Mouse (Mus musculus) intestine, embryonic 14.5 days (tissue): ENCODE measurements at regions not wholly inside any gene's neighbourhood (a gene's known extent, or its start where the extent isn't known, plus 50 kb on each side); places are given as distances from the start of the nearest gene placed in this dataset.
A peak's percentile ranks its signal among the peaks of the same experiment; 100 is the strongest.

Experiments used
- ATAC-seq: fragments of 200-750 bp; cut with Nextera tagmentation; replicated peaks from 2 replicates; pipeline ENCODE4 v1.8.0; 2017; ENCODE audit warnings: low read depth, moderate number of reproducible peaks, moderate TSS enrichment, moderate library complexity; ENCODE audit not compliant: low FRiP score, low TSS enrichment
- DNase-seq: peaks from one replicate; pipeline ENCODE4 v3.0.0-alpha.2; 2018; ENCODE audit warnings: low spot score
- H3K27ac ChIP-seq: fragments of 300-500 bp; sonication (generic); 2 replicates; pipeline ENCODE4 v1.5.1; 2014; ENCODE audit warnings: low read depth, mild to moderate bottlenecking, control low read depth
- H3K27me3 ChIP-seq: fragments of 300-500 bp; sonication (generic); replicated peaks from 2 replicates; pipeline ENCODE4 v1.6.1; 2014; ENCODE audit warnings: low read length, control low read depth; ENCODE audit not compliant: control insufficient read depth, insufficient read depth
- H3K36me3 ChIP-seq: fragments of 300-500 bp; sonication (generic); 2 replicates; pipeline ENCODE4 v1.6.1; 2014; ENCODE audit warnings: low read length, control low read depth; ENCODE audit not compliant: control insufficient read depth, insufficient read depth
- H3K4me1 ChIP-seq: fragments of 300-500 bp; sonication (generic); replicated peaks from 2 replicates; pipeline ENCODE4 v1.6.1; 2014; ENCODE audit warnings: low read length, control low read depth, mixed read lengths; ENCODE audit not compliant: control insufficient read depth, insufficient read depth
- H3K4me2 ChIP-seq: fragments of 300-500 bp; sonication (generic); 2 replicates; pipeline ENCODE4 v1.6.1; 2014; ENCODE audit warnings: low read length
- H3K4me3 ChIP-seq: fragments of 300-500 bp; sonication (generic); 2 replicates; pipeline ENCODE4 v1.5.1; 2014; ENCODE audit warnings: low read depth, low read length, control low read depth, mixed read lengths
- H3K9ac ChIP-seq: fragments of 300-500 bp; sonication (generic); 2 replicates; pipeline ENCODE4 v1.6.1; 2014; ENCODE audit warnings: mild to moderate bottlenecking, low read length
- H3K9me3 ChIP-seq: fragments of 300-500 bp; sonication (generic); 2 replicates; pipeline ENCODE4 v1.6.1; 2016; ENCODE audit warnings: low read length, control low read depth; ENCODE audit not compliant: control insufficient read depth
- WGBS: fragments of 180-500 bp; shearing (Covaris S2); extraction: QIAGEN DNeasy Blood & Tissue Kit; methylation state at CpG from one replicate; pipeline ENCODE4 v1.1.7; 2014; 5-methylcytosine and 5-hydroxymethylcytosine counted together

DNA sequence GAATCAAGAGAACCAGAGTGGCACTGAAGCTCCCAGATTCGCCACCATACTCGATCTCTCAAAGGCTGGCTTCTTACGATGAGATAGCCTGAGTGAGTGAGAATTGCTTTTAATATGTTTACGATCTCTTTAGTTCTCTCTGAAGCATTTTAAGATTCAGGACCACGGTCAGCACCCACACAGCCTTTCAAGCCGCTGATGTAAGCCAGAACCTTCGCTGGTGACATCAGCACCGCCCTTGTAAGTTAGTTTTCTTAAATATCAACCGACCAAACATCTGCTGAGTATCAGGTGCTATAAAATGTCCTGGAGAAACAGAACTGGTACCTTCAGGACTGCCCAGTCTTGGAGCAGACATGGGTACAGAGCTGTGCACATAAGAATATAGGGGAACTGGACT is 141.6 kb downstream of the Dmrta2 start:
- ATAC-seq: peak; percentile 53; the same call in 1 of the 2 replicates
- Histone ChIP-seq H3K27ac (no peak overlapping the region), H3K9ac (no peak overlapping the region), H3K9me3 (no peaks in the 10 kb centered on the region), H3K27me3 (no peaks in the 10 kb centered on the region), H3K4me1 (no peaks in the 10 kb centered on the region; the same call in 1 of the 2 replicates), H3K4me2 (no peak overlapping the region), H3K4me3 (no peak overlapping the region), H3K36me3 (no peaks in the 10 kb centered on the region)
- 9% methylated on average over 9 of the region's 9 CpGs for WGBS
- peak; percentile 80 for DNase-seq

GRCm38 (mm10) chr4:110119874-110120273 is 142.0 kb downstream of the Dmrta2 start:
- Histone ChIP-seq H3K27me3 (no peaks in the 10 kb centered on the region), H3K4me2 (no peak overlapping the region), H3K4me1 (no peaks in the 10 kb centered on the region; the same call in 1 of the 2 replicates), H3K9ac (no peak overlapping the region), H3K4me3 (no peak overlapping the region), H3K9me3 (no peaks in the 10 kb centered on the region), H3K27ac (no peak overlapping the region; the same call in 1 of the 2 replicates), H3K36me3 (no peaks in the 10 kb centered on the region)
- ATAC-seq: no peak
- WGBS: 17% methylated on average over 3 of the region's 3 CpGs
- DNase-seq: no peak

GRCm38 (mm10) chr4:110120761-110121160 is 142.9 kb downstream of the Dmrta2 start:
- H3K4me2 ChIP-seq: no peak overlapping the region
- H3K9me3 ChIP-seq: no peaks in the 10 kb centered on the region
- DNase-seq (no peak), ATAC-seq (no peak)
- WGBS: 19% methylated on average over 9 of the region's 9 CpGs
- H3K4me3 ChIP-seq: no peak overlapping the region
- H3K36me3 ChIP-seq: no peaks in the 10 kb centered on the region
- H3K27me3 ChIP-seq: no peaks in the 10 kb centered on the region
- H3K27ac ChIP-seq: no peak overlapping the region; the same call in 1 of the 2 replicates
- no peak overlapping the region for H3K9ac ChIP-seq
- H3K4me1 ChIP-seq: no peaks in the 10 kb centered on the region; the same call in 1 of the 2 replicates

DNA sequence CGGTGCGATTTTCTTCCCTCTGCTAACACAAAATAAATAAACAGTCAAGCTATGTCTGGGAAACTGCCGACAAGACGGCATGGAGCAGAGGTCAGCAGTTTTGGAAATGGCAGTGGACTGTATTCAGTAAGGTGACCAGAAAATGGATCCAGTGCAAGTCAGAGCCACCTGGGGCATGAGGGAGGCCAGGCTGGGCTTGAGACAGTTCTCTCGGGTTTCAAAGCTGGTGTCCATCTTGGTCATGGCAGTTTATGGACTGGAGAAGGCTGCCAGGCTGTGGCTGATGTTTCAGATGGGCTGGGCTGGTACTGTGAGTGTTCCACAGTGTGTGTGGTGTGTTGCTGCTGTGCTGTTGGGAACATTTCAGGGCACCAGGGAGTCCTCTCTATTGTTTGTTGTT is 143.6 kb downstream of the Dmrta2 start:
- no peaks in the 10 kb centered on the region for H3K9me3 ChIP-seq
- no peak overlapping the region for H3K4me3 ChIP-seq
- H3K4me1 ChIP-seq: no peaks in the 10 kb centered on the region; the same call in 1 of the 2 replicates
- H3K9ac ChIP-seq: no peak overlapping the region
- WGBS: 29% methylated on average over 5 of the region's 5 CpGs
- ATAC-seq (no peak), DNase-seq (no peak)
- H3K36me3 ChIP-seq: no peaks in the 10 kb centered on the region
- H3K4me2 ChIP-seq: no peak overlapping the region
- H3K27ac ChIP-seq: no peak overlapping the region
- H3K27me3 ChIP-seq: no peaks in the 10 kb centered on the region

DNA sequence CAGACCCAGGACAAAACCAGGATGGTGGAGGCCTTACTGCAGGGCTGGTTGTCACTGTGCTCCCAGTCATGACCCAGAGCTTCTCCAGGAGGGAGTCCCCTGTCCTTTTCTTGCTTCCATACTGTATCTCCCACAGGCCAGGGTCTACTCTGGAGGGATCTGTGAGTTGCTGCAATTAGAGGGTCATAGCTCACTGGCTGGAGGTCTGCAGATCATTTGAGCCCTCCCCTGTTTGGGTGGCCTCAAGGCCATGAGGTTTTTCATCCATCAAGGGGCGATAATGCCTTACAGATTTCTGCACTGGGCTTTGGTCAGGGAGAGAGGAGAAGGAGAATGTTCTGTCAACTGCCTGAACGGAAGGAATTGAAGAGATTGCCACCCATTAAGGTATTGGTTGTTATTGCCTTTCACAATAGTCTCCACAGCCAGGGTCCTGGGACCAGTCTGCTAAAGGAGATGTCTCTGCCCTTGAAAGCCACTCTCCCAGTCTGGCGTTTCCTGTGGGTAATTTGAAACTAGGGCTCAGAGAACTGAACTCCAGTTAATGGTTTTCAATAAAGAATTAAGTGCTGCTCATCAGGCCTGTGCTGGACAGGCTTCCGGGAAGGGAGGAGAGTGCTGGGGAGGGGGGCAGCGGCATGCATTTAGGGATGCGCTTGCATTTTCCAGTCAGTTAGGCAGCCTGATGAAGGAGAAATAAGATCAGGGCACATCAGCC is 147.4 kb downstream of the Dmrta2 start:
- Histone ChIP-seq H3K36me3 (no peaks in the 10 kb centered on the region), H3K4me1 (no peaks in the 10 kb centered on the region; the same call in 1 of the 2 replicates), H3K4me2 (no peak overlapping the region), H3K4me3 (no peak overlapping the region), H3K9ac (no peak overlapping the region), H3K27me3 (no peaks in the 10 kb centered on the region), H3K27ac (no peak overlapping the region), H3K9me3 (no peaks in the 10 kb centered on the region)
- WGBS: 27% methylated on average over 6 of the region's 6 CpGs
- no peak for DNase-seq
- no peak for ATAC-seq

GRCm38 (mm10) chr4:110127941-110128520 is 150.2 kb downstream of the Dmrta2 start:
- no peaks in the 10 kb centered on the region for H3K36me3 ChIP-seq
- no peak overlapping the region for H3K27ac ChIP-seq
- H3K9ac ChIP-seq: no peak overlapping the region
- H3K9me3 ChIP-seq: no peaks in the 10 kb centered on the region
- no peaks in the 10 kb centered on the region for H3K27me3 ChIP-seq
- H3K4me3 ChIP-seq: no peak overlapping the region
- ATAC-seq: no peak
- 57% methylated on average over 3 of the region's 3 CpGs for WGBS
- no peak for DNase-seq
- no peak overlapping the region for H3K4me2 ChIP-seq
- no peaks in the 10 kb centered on the region for H3K4me1 ChIP-seq

DNA sequence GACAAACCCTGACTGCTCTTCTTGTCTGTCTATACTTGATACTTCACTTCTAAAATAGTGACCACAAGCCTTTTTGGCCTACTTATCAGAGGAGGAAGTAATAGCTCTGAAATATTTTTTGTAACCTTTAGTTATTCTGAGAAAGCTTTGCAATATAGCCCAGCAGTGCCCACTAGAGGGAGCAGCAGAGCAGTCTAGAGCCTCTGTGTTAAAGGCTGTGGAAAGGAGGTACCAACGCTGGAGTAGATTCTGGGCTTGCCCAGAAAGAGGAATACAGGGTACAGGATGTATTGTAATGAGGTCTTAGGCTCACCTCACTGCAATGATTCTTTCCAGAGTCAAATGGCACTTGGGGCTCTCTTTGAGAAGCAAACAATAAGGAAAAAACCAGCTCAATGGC is 151.1 kb downstream of the Dmrta2 start:
- ATAC-seq: no peak
- Histone ChIP-seq H3K9me3 (no peaks in the 10 kb centered on the region), H3K36me3 (no peaks in the 10 kb centered on the region), H3K9ac (no peak overlapping the region), H3K4me1 (peaks cover 8% of the 10 kb centered on the region), H3K4me2 (no peak overlapping the region), H3K27me3 (no peaks in the 10 kb centered on the region), H3K27ac (no peak overlapping the region), H3K4me3 (no peak overlapping the region)
- 9% methylated on average over 1 of the region's 1 CpGs for WGBS
- peak; percentile 85 for DNase-seq

GRCm38 (mm10) chr4:110129518-110129917 is 151.7 kb downstream of the Dmrta2 start:
- Histone ChIP-seq H3K9ac (no peak overlapping the region), H3K9me3 (no peaks in the 10 kb centered on the region), H3K36me3 (no peaks in the 10 kb centered on the region), H3K4me1 (peaks cover 8% of the 10 kb centered on the region), H3K27ac (no peak overlapping the region), H3K4me3 (no peak overlapping the region), H3K27me3 (no peaks in the 10 kb centered on the region), H3K4me2 (no peak overlapping the region)
- WGBS: 57% methylated on average over 3 of the region's 3 CpGs
- no peak for DNase-seq
- peak; percentile 56; the same call in 1 of the 2 replicates for ATAC-seq

DNA sequence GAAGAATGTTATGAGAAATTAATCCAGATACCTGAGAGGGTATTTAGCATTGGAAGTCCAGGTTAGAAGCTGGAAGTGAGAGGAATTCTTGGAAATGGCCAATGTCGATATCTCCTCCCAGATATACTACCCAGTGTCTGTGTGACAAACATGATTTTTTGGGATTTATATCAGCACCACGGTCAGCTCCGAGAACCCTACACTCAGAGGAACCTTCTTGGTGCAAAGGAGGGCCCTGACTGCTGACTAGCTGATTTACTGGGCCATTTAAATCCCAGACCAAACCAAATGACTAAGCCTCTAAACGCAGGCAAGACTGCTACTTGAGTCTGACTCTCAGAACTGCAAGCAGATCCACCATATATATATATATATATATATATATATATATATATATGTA is 154.2 kb downstream of the Dmrta2 start:
- no peaks in the 10 kb centered on the region for H3K36me3 ChIP-seq
- no peaks in the 10 kb centered on the region for H3K27me3 ChIP-seq
- H3K9ac ChIP-seq: no peak overlapping the region
- H3K4me3 ChIP-seq: no peak overlapping the region
- 39% methylated on average over 4 of the region's 4 CpGs for WGBS
- ATAC-seq (no peak), DNase-seq (peak; percentile 60)
- peaks cover 8% of the 10 kb centered on the region for H3K4me1 ChIP-seq
- H3K9me3 ChIP-seq: no peaks in the 10 kb centered on the region
- H3K27ac ChIP-seq: no peak overlapping the region
- H3K4me2 ChIP-seq: no peak overlapping the region
